Mouse (Mus musculus): ENCODE data around the gene Cbx6.

Gene Cbx6

DNA sequence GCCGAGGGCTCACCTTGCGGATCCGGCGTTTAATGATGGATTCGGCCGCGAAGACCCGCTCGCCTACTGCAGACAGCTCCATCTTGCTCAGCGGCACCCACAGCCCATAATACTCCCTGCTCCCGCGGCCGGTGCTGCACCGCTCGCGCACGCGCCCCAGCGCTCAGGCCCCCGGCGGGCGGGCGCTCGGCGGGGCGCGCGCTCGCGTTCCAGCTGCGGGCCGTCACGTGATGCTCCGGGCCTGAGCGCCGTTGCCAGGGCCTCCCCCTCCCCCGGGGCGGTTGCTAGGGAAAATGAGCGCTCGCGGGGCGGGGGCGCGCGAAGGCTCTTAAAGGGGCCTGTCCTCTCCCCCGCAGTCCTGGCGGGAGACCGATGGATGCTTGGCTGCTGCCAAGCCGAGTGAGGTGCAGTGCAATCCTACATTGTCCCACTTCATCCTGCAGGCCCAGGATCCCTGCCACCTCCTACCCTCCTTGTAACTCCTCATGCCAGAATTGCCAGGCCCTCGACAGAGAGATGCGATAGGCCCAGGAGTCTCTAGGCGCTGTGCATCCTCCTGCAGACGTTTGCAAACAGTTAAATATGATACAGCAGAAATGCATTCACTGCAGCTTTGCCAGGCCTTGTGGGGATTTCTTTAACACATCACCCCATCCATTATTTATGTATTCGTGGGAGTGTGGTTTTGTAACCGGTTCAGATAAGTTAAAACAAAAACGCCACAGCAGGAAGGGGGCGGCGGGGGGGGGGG lies at the start of gene Cbx6, which contains the start of gene Npcd:
Gene Cbx6 (minus strand): TSS at position 559 of the 751 bp plus-strand sequence.
Gene Npcd (minus strand): TSS at position 108 of the 751 bp plus-strand sequence.
- peak; percentile 98 for DNase-seq

DNA sequence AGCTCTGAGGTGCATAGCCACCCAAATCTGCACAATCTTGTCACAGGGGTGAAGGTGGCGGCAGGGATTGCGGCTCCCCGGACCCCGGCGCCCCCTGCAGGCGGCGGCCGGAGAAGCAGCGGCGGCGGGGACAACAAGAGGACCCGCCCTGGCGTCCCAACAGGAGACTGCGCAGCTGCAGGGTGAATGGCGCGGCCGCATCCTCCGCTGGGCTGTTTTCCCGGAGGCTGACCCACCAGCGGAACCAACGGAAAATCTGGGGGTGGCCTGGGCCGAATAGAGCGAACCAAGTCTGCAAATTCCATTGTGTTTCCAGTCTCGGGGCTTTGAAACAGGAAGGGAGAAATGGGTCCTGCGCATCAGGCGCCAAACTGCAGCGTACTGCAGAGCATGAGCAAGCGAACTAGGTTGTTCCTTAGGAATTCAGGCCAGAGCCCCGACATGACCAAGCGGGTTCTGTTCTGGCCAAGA lies 48.9 kb upstream of the Cbx6 start:
- peak; percentile 97 for DNase-seq

- DNase-seq, result peak; percentile 21
These were observed 48.3 kb upstream of the Cbx6 start for GRCm38 (mm10) chr15:79882623-79883267.

DNA sequence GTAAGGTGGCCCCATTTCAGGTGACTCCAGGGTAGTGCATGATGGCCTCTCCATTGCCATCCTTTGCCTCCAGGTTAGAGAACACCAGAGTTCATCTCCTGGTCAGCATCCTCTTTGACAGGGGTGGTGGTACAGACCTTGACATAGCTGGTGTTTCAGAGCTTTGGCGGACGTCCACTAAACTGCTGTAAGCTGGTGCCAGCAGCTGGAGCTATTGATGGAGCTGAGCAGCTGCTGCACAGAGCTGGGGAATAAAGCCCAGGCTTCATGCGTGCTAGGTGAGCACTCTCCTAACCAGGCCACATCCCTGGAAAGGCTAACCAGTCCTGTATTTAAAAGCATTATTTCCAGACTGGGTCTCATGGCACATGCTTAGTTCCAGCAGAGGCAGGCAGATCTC lies 46.0 kb upstream of the Cbx6 start:
- no peak for DNase-seq

DNA sequence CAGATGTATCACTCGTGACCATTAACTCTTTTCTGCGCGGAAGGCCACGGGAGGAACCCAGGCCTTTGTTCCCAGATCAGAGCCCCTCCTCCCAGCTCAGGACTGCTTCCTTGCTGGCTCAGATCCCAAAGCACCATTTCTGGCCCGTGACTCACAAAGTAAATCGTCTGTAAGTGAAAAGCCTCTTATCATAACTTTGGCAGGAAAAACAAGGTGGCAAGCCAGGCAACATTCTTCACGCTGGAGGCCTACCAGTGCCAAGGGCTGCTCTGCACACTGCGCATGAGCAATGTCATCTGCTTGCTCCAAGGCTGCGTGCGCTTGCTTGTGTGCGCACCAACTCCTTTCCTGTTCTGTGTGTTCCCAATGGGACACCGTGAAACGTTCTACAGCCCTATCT lies 44.8 kb upstream of the Cbx6 start:
- DNase-seq, result peak; percentile 97

DNA sequence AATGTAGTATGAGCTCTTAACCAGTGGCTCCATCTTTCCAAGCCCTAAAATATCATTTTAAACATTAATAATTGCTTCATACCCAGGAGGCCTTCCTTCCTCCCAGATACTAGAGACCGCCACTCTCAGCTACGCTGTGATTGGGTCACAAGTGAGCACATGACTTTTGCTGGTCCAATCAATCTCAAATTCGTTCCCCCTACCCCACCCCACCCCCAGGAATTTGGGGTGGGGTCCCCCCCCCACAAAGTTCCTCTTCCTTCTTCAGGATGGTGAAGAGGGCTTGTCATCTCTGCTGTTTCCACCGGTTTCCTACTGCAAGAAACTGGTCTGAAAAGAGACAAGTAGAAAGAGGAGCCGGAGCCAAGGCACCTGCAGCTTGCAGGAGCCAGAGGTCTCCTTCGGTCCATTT lies 44.2 kb upstream of the Cbx6 start:
- peak; percentile 73 for DNase-seq

GRCm38 (mm10) chr15:79875261-79875995 lies 40.9 kb upstream of the Cbx6 start:
- no peak for DNase-seq

- DNase-seq, result no peak
These were observed 39.5 kb upstream of the Cbx6 start for GRCm38 (mm10) chr15:79873995-79874394.

DNA sequence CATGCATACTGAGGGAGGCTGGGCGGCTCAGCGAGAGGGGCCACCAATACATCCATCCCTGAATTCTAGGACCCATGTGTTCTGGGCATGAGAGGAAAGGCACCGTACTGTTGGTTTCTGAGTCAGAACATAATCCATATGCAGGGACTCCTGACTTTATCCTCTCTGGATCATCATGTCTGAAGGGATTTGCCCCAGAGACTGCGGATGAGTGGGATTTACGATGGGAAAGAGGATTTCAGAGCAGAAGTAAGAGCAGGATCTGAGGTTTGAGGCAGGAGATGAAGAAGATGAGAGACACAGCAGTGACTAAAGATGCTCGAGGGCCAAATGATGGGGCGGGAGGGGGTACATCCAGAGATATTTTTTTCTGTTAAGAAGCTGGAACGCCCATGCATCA lies 39.1 kb upstream of the Cbx6 start:
- no peak for DNase-seq

DNA sequence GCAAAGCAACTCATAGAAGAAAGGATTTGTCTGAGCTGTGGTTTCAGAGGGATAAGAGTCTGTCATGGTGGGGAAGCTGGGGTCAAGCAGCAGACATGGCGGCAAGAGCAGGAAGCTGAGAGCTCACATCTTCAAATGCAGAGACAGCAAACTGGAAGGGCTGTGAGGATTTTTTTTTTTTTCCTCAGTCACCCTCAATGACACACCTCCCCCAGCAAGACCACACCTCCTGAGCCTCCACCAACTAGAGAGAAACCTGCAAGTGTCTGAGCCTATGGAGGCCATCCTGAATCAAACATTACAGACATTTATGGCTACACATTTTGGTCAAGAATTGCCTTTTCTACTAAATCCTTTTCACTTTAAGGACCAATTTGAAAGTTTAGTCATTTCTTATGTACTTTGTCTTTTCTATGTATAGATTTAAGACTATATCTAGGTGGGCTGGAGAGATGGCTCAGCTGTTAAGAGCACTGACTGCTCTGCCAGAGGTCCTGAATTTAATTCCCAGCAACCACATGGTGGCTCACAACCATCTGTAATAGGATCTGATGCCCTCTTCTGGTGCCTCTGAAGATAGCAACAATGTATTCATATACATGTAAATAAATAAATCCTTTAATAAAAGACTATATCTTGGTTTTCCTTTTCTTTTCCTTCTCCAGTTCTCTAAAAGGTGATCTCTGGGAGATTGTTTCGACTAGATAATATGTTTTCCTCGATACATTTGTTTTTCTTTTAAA lies 32.9 kb upstream of the Cbx6 start:
- DNase-seq, result no peak

- DNase-seq, result no peak
These were observed 25.3 kb upstream of the Cbx6 start for GRCm38 (mm10) chr15:79859821-79860220.

DNA sequence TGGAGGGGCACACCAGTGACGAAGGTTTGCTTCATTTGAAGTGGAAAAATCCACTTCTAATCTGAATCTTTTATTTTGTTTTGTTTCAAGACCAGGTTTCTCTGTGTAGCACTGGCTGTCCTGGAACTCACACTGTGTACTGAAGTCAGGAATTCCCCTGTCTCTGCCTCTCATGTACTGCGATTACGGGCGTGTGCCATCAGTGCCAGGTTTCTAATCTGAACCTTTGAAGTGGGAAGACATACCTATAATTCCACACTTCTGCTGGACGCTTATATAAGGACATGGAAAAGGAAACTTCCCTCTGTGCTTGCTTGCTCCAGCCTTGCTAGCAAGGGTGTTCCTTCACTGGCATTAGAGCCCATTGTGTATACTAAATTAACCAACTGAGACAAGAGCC lies 24.5 kb upstream of the Cbx6 start:
- DNase-seq, result no peak

DNA sequence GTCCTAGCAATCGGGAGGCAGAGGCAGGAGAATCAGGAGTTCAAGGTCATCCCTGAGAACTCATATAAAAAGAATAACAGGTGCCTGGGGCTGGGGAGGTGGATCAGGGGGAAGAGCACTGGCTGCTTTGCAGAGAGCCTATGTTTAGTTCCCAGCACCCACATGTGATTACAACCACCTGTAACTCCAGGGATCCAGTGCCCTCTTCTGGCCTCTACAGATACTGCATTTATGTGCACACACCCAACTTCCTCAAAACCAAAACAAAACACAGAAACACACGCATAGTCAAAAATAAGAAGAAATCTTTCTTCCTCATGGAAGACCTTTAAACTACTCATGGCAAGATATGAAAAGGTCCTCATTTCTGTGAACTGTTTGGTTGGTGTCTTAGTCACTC lies 15.7 kb upstream of the Cbx6 start:
- DNase-seq, result no peak

- peak; percentile 77 for DNase-seq
These were observed 12.6 kb upstream of the Cbx6 start for GRCm38 (mm10) chr15:79847100-79847499.

GRCm38 (mm10) chr15:79845986-79846385 lies 11.5 kb upstream of the Cbx6 start:
- no peak for DNase-seq

DNA sequence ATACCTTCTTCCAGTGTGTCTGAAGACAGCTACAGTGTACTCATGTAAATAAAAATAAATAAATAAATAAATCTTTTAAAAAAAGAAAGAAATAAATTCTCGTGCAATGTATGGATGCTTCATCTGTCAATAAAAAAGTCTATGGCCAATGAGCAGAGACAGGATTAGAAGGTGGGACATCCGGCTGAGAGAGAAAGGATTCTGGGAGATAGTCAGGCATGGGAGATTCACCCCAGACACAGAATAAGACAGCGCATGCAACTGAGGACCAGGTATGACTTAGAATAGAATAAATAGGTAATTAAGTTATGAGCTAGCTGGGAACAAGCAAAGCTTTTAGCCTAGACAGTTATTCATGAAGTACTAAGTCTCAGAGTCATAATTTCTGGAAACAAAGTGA lies 8.5 kb upstream of the Cbx6 start:
- no peak for DNase-seq

DNA sequence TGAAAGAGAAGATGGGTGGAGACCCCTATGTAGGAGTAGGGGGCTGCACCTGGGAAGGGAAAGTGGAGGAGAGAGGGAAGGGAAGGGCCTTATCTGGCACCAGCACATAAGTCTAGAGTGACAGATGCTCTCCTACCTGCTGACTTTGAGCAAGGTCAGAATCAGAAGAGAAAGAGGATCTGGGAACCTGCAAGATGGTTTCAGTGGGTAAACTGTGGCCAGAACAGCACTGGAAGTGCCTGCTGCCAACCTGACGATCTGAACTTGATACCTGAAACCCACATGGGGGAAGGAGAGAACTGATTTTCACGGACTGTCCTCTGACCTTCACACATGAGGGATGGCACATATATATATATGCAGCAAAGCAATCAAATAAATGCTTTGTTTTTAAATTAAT lies 5.8 kb upstream of the Cbx6 start:
- DNase-seq, result no peak

GRCm38 (mm10) chr15:79834881-79835260 lies 383 bp upstream of the Cbx6 start:
- DNase-seq, result no peak

DNA sequence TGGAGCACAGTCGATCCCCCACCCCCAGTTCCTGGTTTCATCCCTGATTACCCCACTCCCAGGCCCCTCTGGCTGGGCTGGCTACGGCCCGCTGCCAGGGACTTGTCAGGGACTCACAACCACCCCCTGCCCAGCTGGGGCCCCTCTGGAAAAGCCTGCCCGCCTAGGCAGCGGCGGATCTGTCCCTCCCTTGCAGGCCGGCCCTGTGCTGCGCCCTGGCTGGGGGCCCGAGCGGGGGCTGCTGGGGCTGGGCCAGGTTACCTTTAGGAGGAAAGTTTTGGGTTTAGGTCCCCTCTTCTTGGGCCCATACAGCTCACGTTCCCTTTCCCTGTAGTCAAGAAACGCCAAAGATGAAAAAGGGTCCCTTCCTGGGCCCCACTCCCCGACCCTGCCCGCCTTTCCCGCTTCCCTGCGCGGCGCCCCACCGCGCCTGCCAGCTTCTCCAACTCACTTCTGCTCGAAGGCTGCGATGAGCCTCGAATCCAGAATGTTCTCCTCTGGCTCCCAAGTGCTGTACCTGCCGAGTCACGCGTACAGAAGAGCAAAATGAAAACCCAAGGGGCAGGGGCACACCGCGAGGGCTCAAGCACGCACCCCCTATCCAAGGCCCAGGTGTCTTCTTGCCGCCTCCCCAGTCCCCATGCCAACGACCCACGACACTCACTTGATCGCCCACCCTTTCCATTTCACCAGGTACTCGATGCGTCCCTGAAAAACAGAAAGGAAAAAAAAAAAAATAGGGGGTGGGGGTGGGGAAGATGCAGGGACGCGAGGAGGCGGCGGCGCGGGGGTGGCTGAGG lies 1.0 kb downstream of the Cbx6 start:
- DNase-seq, result peak; percentile 57

DNA sequence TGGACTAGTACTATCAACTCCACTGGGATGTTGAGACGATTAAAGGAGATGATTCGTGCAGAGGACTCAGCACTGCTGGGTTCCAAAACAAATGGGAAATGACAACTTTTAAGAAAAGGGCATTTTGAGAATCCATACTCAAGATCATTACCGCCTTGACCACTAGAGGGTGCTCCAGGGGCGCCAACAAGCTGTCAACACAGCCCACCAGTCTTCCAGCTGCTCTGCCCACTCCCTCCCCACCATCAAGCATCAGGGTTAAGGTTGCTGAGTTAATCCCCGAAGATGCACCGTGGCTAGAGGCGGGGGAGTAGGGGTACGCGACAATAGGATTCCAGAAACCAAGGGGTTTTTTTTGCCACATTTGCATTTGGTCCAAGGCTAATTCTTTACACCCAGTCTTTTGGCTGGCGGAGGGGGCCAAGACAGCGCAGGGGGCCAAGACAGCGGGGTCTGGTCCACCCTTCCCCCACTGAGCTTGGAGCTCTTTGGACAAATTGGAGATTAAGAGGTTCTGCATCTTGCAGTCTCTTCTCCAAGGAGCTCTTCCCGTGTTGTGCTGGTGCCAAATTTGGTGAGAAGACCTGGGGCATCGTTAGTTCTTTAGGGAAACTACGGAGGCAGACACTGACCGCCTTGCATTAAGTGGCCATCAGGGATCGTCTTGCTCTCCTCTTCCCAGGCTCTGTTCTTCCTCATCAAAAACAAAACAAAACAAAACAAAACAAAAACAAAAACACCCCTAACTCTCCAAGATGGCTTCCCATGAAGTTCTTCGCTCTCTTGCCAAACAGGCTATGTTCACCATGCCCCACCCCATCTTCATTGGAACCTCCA lies 2.2 kb downstream of the Cbx6 start:
- DNase-seq, result peak; percentile 91

- DNase-seq, result peak; percentile 85
These were observed 4.1 kb downstream of the Cbx6 start for GRCm38 (mm10) chr15:79830388-79830787.
